Comparison of ENCODE assay signal across 14 mouse cellular contexts in genomic region chr3:135396081-135396480, GRCm38 (mm10). TPM values are rescaled to one million over a fixed set of nuclear protein-coding genes. Genes with fewer than 3 reads are reported as not detected.
DNase-seq lines count a peak whose midpoint lies in the region; ATAC-seq lines count a peak whose summit lies in the region.
"Had no signal": no experiment of that assay in that cellular context is flagged by ENCODE, and none has a peak within 500 bp of the region (broad histone marks: within the 10 kb centered on the region; RNA-seq: fewer than 3 reads in every experiment).

No protein-coding gene starts in this region.

- ATAC-seq in erythroid progenitor cell, adult 5-6 weeks (replicated peaks; ENCODE audit: low FRiP score, poor library complexity, severe bottlenecking) = no peak
- ATAC-seq: Patski had no signal

- DNase-seq in adrenal gland, postnatal 10 days = peak; percentile 21
- DNase-seq in adrenal gland, postnatal 4 days (ENCODE audit: low spot score in 2 of 2) = no peak
- peak; percentile 8 for DNase-seq in urinary bladder, postnatal 14 days (ENCODE audit: low spot score)
- DNase-seq in urinary bladder, postnatal 4 days (ENCODE audit: low spot score in 2 of 2) = no peak
- DNase-seq in kidney, postnatal 10 days = peak; percentile 46
- no peak for DNase-seq in left cerebral cortex, postnatal 4 days
- no peak for DNase-seq in c-Kit-positive CD71-positive TER-119-positive erythroid progenitor cells, embryonic 14.5 days (ENCODE audit: low spot score)
- DNase-seq: cerebellum, postnatal 14 days; gastrocnemius, postnatal 25 days; lung, embryonic 14.5 days; thymus, postnatal 36 days had no signal

- intact Hi-C loops in left cerebral cortex, postnatal 4 days (cut with DNase I) = no loop called here

RNA-seq across cellular contexts. Expression of gene Cisd2, which starts 27.6 kb away (rescaled TPM):
- 10 to 100 TPM; 27.0 to 30.2 TPM for total RNA-seq in adrenal gland, postnatal 10 days (2021)
- 10 to 100 TPM; 31.7 to 34.1 TPM for total RNA-seq in adrenal gland, postnatal 4 days (2021)
- total RNA-seq in left cerebral cortex, postnatal 4 days (2021) = 10 to 100 TPM; 31.8 to 33.4 TPM
- total RNA-seq in erythroid progenitor cell, adult 5-6 weeks (2015; ENCODE audit: low replicate concordance) = 37.1 and 72.1 TPM in 2 replicates
- total RNA-seq in erythroid progenitor cell, adult 5-6 weeks (2017; ENCODE audit: low replicate concordance) = 24.4 and 40.6 TPM in 2 replicates

RNA-seq across cellular contexts. Expression of gene Ube2d3, which starts 41.9 kb away (rescaled TPM):
- 100 to 1,000 TPM; 350 to 358 TPM for total RNA-seq in adrenal gland, postnatal 10 days (2021)
- 100 to 1,000 TPM; 363 to 371 TPM for total RNA-seq in adrenal gland, postnatal 4 days (2021)
- total RNA-seq in left cerebral cortex, postnatal 4 days (2021) = 100 to 1,000 TPM; 250 to 270 TPM
- total RNA-seq in erythroid progenitor cell, adult 5-6 weeks (2015; ENCODE audit: low replicate concordance) = 276 and 281 TPM in 2 replicates
- total RNA-seq in erythroid progenitor cell, adult 5-6 weeks (2017; ENCODE audit: low replicate concordance) = 204 and 271 TPM in 2 replicates

RNA-seq across cellular contexts. Expression of gene Slc9b1, which starts 48.3 kb away (rescaled TPM):
- total RNA-seq in adrenal gland, postnatal 10 days (2021) = under 1 TPM; 0.45 to 0.84 TPM
- 1 to 10 TPM in 1 of 2 experiments, under 1 TPM in 1; 0.73 to 1.7 TPM for total RNA-seq in adrenal gland, postnatal 4 days (2021)
- total RNA-seq in left cerebral cortex, postnatal 4 days (2021) = 1 to 10 TPM in 1 of 2 experiments, under 1 TPM in 1; 0.40 to 1.5 TPM
- not detected in 2 replicates for total RNA-seq in erythroid progenitor cell, adult 5-6 weeks (2015; ENCODE audit: low replicate concordance)
- not detected in 2 replicates for total RNA-seq in erythroid progenitor cell, adult 5-6 weeks (2017; ENCODE audit: low replicate concordance)
- total RNA-seq: gastrocnemius, postnatal 25 days; midbrain, postnatal 0 days had no signal

Comparison
In these comparisons a context has a peak if more than half of its experiments do, and no peak if none do; other contexts are left out.
1. DNase-seq: peak in adrenal gland, postnatal 10 days (single experiment), urinary bladder, postnatal 14 days (single experiment) and kidney, postnatal 10 days (single experiment); none in adrenal gland, postnatal 4 days (0 of 2), urinary bladder, postnatal 4 days (0 of 2), left cerebral cortex, postnatal 4 days (single experiment) and c-Kit-positive CD71-positive TER-119-positive erythroid progenitor cells, embryonic 14.5 days (single experiment).